Mouse (Mus musculus): ENCODE results near the gene B830017H08Rik.

GRCm38 (mm10) chr16:17830385-17831178, 2.3 kb upstream of the B830017H08Rik start:
- no peak for TF ChIP-seq CHD2 (IDR thresholded peaks at IDR 0.05; ENCODE audit: low read depth, low read length)
- no peak for TF ChIP-seq ZC3H11A (IDR thresholded peaks at IDR 0.05; ENCODE audit: borderline replicate concordance, low read depth, low read length)
- no peak for TF ChIP-seq MAFK (IDR thresholded peaks at IDR 0.05; ENCODE audit: insufficient read depth, low read depth, low read length)
